Mouse (Mus musculus) layer of hippocampus, adult 11-12 months (tissue): ENCODE data around the gene Xab2.

ENCODE experiments used
- DNase-seq: peaks from one replicate; pipeline ENCODE4 v3.0.0; 2022; ENCODE audit warnings: low spot score

Gene Xab2

DNA sequence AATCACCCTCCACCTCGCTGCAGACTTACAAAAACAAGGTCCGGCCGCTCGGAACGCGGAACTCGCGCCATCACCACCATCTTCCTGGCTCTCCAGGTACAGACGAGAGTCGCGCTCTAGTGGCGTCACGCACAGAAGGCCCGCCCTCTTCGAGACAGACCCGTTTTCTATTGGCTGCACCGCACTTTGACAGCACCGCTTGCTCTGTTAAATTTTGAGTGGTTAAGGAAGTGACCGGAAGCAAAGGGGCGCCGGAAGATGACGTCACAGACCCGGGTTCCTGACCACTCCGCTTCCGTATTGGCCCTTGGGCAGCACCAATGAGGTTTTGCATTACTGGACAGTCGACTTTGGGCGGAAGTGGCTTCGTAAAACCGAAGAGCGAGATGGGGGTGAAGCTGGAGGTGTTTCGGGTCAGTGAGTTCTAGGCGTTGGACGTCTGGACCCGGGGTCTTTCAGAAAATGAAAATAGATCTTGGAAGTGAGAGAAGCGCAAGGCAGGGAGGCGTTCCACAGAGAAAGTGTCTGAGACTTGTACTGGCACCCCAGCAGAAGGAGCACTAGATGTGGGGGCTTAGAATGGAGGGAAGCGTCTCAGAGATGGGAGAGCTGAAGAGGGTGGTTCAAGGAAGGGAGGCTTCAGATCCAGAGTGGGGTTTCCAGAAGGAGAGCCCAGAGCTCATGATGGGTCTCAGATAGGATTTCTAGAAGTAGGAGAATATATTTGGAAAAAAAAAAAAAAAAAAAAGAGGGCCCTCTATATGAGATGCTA, at the start of gene Xab2, which contains the start of gene Pet100:
Xab2 (minus strand) TSS at position 118 of the 772 bp plus-strand sequence.
Pet100 (plus strand) TSS at position 350 of the 772 bp plus-strand sequence.
- peak; percentile 99 for DNase-seq

DNA sequence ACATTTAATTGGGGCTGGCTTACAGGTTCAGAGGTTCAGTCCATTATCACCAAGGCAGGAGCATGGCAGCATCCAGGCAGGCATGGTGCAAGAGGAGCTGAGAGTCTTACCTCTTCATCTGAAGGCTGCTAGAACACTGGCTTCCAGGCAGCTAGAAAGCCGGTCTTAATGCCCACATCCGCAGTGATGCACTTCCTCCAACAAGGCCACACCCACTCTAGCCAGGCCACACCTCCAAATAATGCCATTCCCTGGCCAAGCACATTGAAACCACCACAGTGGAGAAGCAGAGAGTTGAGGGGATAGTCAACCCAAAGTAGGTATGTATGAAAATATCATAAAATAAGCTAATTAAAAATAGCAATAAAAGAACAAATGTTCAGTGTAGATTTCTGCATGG, 49.3 kb upstream of the Xab2 start:
- DNase-seq: no peak

DNA sequence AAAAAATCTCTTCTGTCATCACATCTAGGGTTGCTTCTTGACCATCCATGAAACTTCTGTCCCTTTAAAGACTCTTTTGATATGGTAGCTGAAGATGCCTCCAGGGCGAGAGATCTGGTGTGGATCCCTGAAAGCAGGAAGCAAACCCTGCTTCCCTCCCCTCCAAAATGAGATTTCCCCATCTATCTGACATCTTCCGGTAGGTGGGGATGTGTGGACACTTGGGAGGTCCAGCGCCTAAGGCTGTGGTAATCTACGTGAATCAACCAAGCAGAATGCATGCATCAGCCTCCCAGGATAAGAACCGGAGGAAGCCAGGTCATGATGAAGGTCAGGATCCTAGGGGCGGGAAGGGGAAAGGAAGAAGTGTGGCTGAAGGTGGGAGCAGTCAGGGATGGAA, 44.4 kb upstream of the Xab2 start, which contains the start of gene Mcemp1:
Mcemp1 (plus strand) TSS at position 248 of the 400 bp plus-strand sequence.
- no peak for DNase-seq

DNA sequence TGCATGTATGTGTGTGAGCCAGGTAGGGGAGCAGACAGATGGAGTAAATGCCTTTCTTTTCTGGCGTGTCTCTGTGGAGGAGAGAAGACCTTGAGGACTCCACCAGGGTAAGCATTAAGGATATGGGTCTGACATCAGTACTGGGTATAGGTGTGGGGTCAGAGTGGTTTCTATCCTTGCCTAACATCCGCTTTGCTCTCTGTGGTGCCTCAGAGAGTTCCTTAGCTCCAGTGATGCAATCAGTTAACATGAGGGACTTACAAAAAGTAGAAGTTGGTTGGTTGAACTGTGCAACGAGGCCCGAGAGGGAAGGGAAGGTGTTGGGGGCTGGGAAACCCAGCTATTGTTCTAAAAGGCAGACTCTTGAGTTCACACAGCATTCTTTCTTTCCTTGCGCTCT, 43.3 kb upstream of the Xab2 start:
- no peak for DNase-seq

DNA sequence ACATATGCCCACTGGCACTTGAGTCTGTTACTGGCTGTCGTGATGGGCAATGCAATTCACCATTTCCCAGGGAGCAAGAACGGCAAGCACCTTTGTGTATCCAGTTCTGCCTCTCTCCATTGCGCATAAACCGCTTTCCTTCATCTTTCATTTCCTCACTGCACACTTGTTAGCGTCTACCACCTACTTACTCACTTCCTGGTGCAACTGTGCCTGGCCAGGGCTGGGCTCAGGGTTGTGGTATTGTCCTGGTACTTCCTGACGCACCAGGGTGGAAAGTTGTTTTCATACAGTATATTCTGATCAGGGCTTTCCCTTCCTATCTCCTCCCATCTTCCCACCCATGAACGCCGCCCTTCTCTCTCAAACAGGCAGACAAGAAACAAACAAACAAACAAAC, 39.8 kb upstream of the Xab2 start:
- DNase-seq: no peak

DNA sequence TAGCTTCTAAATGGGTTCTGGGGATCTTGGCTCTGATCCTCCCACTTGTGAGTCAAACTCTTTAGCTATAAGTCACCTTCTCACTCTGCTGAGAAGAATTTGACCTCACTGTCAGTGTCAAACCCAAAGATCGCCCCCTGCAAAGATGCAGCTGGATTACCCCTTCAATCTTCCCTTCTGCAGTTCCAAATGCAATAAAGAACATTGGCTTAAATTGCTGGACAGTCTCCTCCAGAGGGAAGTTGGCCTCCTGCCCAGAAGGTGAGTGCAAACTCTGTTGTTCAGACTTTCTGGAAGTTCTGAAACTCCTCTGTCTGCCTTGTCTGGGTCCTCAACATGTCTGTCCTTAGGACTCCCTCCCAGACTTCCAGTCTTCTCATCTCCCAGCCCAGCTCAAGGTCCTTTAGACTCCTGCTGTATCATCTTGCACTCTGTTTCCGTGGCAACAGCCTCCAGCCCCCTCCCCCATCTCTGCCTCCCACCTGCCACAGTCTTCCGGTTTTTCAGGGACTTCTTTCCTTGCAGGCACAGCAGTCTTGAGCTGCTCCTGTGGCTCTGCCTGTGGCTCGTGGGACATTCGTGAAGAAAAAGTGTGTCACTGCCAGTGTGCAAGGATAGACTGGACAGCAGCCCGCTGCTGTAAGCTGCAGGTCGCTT, 35.7 kb upstream of the Xab2 start:
- DNase-seq: no peak

DNA sequence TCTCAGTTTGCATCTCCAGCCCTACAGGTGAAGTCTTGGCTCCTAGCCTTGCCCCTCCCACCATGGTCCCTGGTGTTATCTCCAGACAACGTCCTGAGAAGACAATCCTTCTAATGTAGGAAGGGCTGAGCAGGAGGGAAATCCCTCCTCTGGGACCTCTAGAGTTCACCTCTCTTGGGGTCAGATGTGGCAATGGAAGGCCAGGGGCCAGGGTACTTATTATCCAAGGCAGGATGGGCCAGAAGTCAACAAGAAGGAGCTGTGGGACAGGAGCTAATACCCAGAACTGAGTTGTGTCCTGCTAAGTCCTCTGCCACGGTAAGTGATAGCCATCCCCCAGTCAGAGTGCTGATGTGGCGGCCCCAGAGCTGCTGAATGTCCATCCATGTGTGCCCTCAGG, 34.4 kb upstream of the Xab2 start, which contains the start of gene Retn:
Retn (plus strand) TSS at position 245 of the 400 bp plus-strand sequence.
- no peak for DNase-seq

DNA sequence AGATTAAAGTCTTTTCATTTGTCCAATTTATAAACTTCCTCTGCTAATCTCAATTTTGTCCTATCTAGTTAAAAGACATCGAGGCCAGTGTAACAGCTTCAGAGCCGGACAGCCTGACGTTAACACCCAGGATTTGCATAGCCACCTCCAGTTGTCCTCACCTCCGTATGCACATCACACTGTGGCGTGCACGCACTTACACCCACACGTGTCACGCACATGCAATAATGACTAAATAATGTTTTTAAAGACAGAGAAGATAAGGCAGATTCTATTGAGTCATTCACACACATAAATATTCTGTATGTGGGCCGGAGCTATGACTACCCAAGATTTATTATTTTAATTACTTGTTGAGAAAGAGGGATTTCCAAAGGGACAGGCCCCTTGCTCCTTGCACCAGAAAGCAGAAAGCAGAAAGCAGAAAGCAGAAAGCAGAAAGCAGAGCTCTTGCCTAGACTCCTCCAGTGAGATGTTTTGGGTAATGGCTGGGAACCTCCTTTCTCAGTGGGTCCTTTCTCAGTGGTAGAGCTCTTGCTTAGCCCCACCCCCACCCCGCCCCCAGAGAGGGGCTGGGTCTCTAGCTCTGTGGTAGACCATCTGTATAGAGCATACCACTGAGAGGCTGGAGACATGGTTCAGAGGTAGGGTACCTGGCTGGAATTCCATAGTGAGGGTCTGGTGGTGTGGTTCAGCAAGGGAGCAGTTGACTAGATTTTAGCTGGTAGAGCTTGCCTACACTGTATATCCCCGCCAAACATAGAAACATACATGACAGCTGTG, 33.8 kb upstream of the Xab2 start:
- no peak for DNase-seq

DNA sequence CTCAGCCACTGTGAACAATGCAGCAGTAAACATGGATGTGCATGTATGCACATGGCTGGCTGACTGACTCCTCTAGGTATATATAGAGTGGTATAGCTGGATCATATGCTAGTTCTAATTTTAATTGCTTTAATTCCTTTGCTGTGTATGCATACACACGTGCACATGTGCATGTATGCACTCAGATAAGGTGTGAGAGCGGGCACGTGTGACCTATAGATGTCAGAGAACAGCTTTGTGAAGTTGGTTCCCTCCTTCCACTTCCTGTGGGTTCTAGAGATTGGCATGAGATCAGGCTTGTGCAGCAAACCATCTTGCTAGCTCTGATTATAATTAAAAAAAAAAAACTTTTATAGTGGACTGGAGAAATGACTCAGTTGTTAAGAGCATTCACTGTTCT, 31.7 kb upstream of the Xab2 start:
- no peak for DNase-seq

DNA sequence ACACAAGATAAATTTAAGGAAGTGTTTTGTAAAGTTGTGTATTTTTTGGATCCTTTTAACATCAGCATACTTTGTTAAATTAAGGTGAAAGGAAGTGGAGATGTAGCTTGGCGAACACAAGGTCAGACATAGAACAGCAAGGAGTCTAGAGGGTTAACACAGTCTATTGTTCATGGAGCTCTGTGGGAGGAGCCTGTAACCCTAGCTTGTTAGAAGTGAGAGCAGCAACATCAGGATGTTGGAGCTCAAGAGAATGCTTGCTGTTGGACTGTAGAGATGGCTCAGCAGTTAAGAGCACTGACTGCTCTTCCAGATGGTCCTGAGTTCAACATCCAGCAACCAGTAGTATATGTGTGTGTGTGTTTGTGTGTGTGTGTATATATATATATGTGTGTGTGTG, 27.9 kb upstream of the Xab2 start:
- no peak for DNase-seq

DNA sequence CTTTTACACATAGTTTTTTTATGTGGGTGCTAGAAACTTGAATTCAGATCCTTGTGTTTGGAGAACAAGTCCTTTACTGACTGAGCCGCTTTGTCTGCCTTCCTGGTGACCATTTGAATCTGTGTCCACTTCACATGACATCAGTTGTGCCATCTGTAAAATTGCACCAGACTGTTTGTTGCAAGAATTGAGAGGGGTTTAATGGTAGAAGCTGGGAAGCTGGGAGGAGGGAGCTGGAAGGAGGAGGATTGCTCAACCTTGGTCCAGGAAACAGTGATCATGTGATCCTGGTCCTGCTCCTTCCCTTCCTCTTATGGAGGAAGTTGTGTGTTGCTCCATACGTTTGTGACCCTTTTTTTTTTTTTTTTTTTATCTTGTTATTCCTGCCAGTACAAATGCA, 27.2 kb upstream of the Xab2 start:
- no peak for DNase-seq

DNA sequence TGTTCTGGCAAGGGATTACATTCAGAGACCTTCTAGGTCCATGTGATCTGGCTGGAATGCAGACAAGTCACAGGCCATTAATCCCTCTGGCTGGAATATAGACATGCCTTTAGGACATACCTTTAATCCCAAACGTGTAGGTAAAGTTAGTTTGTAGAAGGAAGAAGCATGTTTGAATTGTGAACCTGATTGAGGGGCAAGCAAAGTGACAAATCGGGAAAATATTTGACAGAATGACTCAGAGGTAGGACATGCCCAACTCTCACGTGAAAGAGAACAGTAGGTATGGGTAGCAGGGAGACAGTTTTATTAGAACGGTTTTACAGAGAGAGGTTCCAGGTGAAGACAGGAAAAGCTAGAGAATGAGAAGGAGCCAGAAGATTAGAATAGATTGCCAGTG, 26.4 kb upstream of the Xab2 start:
- no peak for DNase-seq

DNA sequence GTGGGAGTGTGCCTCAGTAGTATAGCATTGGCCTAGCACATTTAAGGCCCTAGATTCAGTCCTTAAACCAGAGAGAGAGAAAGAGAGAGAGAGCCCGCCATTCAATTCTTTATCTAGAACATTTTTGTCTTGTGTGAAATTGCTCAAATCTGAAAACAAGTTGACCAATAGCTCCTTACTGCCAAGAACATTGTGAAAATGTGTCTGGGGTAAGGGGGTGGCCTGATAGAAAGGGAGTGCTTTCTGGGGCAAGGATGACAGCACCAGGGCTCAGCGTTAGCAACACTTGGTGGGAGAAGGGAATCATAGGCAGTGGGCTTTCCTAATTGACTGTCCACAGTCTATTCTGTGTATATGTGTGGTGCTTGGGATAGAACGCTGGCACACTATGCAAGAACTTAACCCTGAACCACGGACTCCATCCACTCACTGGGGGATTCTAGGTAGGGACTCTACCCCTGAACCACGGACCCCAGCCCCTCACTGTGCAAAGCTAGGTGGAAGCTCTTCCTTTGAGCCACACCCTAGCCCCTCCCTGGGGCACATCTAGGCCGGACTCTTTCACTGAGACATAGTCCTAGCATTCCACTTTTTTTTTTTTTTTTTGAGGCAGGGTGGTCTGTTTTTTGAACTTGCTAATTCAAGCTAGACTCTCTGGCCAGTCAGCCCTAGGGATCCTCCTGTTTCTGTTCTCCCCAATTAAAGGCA, 25.9 kb upstream of the Xab2 start:
- DNase-seq: no peak

DNA sequence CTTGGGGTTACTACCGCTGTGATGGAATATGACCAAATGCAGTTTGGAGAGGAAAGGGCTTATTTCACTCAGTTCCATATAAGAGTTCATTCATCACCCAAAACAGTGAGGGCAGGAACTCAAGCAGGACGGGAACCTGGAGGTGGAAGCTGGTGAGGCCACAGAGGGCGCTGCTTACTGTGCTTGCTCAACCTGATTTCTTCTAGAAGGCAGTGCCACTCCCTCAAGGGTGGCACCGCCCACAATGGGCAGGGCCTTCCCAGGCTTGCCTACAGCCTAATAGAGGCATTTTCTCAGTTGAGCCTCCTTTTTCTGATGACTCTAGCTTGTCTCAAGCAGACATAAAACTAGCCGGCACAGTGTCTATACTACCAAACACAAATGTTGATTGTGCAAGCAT, 24.7 kb upstream of the Xab2 start:
- peak; percentile 26 for DNase-seq

DNA sequence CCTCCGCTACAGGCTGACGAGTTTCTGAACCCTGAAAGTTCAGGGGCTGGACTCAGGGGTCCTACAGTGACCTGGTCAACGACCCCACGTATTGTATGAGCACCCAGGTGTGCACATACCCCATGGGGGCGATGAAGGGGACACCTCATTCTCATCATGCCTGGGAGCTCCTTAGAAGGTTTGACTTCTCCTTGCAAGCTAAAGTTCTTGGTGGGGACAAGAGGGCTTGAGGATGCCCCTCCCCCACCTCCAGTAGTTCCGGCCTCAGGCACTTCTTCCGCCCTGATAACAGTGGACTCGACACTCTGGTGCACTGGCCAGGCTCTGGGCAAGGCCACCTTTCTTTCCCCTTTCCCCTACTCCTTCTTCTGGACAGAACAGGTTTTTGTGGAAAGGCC, 10.4 kb upstream of the Xab2 start:
- DNase-seq: no peak

DNA sequence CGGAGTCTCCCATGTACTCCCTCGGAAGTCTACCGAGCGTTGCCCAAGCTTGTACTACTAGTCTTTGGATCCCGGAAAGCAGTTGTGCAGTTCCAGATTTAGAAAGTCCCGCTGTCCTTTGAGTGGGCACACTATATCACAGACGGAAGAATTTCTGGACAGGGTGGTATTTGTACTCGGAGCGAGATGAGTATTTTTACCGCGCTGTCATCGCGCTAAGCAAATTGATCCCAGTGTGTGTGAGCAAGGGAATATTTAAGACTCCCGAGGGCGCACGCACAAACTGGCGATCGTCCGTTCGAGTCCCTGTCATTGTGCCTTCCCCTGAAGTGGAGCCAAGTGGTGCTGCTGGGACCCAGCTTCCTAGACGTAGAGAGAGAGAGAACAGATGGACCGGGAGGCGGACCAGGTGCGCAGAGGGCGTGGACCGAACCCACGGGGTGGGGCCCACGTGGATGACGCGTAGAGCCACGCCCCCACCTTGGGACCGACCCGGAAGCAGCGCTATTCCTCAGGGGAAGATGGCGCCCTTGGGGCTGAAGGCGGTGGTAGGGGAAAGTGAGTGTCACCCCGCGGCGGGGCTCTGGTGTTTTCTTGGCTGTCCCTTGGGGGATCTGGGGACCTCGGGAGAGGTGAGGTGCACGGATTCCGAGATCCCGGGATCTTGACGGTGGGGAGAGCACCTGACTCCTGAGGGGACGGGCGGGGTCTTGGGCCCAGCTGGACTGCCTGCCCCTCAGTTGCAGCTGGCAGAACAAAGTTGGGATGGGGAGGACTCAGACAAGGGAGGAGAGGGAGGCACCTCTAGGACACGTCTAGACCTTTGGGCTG, 9.7 kb upstream of the Xab2 start, which contains the start of gene Stxbp2:
Stxbp2 (plus strand) TSS at position 309 of the 831 bp plus-strand sequence.
- peak; percentile 69 for DNase-seq

DNA sequence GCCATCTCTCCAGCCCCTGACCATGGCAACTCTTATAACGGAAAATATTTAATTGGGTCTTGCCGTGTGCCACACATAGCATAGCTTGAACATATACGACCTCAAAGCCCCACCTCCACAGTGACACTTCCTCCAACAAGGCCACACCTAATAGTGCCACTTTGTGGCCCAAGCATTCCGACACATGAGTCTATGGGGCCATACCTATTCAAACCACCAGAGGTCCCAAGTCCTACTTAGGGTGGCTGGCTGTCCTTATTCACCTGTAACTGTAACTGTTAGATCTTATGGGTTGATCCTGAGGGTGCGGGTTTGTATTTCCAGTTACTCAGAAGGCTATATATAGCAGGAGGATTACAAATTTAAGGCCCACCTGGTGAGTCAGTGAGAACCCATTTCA, 6.9 kb upstream of the Xab2 start:
- DNase-seq: no peak

DNA sequence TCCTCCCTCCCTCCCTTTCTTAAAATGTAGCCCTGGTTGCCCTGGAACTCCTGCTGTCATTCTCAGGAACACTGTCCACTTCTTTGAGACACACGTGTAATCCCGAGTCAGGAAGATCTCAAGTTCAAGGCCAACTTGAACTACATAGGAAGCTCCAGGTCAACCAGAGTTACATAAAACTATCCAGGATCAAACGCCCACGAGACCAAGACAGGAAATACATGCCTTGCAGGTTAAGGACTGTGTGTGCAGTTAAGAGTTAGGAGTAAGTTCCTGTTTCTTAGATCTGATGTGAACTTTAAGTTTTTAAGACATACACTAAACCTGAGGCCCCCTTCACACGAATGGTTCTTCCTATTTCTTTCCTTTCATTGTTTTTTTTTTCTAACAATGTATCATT, 5.9 kb upstream of the Xab2 start:
- no peak for DNase-seq

DNA sequence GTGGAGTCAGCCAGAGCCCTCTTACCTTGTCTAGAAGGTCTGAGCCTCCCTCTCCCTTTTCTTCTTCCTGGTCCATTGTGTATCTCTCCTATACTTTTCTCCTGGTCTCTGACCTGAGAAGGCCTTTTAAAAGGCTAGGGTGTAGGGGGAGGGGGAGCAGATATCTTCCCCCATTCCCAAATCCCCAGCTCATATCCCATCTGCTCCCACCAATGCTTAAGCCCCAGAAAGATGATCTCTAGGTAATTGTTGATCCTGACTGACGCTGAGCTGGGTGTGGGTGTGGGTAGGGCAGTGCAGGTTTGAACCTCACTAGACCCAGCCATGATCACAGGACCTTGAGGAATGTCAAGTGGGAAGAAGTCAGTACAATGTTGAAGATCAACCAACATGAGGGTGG, 4.3 kb upstream of the Xab2 start, which contains the start of gene Pcp2:
Pcp2 (minus strand) TSS at position 101 of the 400 bp plus-strand sequence.
- DNase-seq: no peak

DNA sequence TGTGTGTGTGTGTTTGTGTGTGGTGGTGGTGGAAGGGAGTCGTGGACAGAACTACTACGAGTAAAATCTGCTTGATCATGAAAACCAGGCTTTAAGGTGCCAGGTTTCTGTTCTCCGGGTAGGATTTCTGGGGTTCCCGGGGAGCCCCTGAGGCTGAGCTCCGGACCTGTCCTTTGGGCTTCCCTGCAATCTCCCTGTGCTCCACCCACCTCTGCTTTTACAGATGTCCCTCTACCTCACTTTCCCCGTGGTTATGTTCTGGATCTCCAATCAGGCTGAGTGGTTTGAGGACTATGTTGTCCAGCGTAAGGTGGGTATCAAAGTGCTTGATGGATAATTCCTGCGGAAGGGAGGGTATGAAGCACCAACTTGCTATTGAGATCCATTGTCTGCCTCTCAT, 1.0 kb upstream of the Xab2 start:
- DNase-seq: no peak

DNA sequence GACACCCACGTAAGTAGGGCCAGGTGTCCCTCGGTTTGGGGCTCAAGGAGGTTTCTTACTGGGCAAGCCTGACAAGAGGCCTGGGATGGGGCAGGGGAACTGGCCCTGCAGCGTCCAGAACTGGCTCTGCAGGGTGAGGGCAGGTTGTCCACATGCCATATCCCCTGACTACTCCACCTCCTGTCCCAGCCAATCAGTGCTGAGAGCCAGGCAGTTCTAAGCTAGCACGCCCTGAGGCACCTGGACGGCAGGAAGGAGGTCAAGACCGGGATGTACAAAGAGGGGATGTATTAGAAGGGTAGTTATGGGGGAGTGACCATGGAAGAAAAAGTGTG, 11.3 kb downstream of the Xab2 start:
- no peak for DNase-seq
